Mouse (Mus musculus) activated CD4-positive, CD25-positive, alpha-beta regulatory T cell, adult 4 months (primary cell): ENCODE data around the gene Tbp. TPM values are rescaled to one million over a fixed set of nuclear protein-coding genes. Genes with fewer than 3 reads are reported as not detected.
A peak's percentile ranks its signal among the peaks of the same experiment; 100 is the strongest.
"Not testable (repeated sequence)": the region's sequence is repeated elsewhere in the genome, so short reads cannot be mapped to it uniquely, and the experiment has no call there.

Experiments
- ATAC-seq: one replicate; pipeline ENCODE4 v1.8.0; 2017
- polyA plus RNA-seq, 2 experiments: library from polyadenylated mRNA; unstranded; fragments of 100-300 nt; shearing (Covaris generic); gene quantifications; one replicate each; pipeline ENCODE4 v1.2.1; 2017

Gene Tbp
- polyA plus RNA-seq, 2 experiments from 2014 or later: 43.5 to 57.4 TPM

- ATAC-seq: no peak
Measured at GRCm38 (mm10) chr17:15540309-15540708, 40.6 kb downstream of the Tbp start.

GRCm38 (mm10) chr17:15543868-15544267, 44.2 kb downstream of the Tbp start:
- ATAC-seq: not testable (repeated sequence)

GRCm38 (mm10) chr17:15546440-15546839, 46.8 kb downstream of the Tbp start:
- no peak for ATAC-seq

- no peak for ATAC-seq
Measured at GRCm38 (mm10) chr17:15549713-15550112, 50.0 kb downstream of the Tbp start.

GRCm38 (mm10) chr17:15559946-15560345, 60.3 kb downstream of the Tbp start:
- no peak for ATAC-seq

- peak; percentile 99 for ATAC-seq
Measured at GRCm38 (mm10) chr17:15564014-15564927, 64.6 kb downstream of the Tbp start, which contains the start of gene Prdm9. Gene Prdm9, minus strand, starts transcription at chr17:15564354.

GRCm38 (mm10) chr17:15564928-15565300, 65.2 kb downstream of the Tbp start:
- ATAC-seq: no peak

- ATAC-seq: no peak
Measured at GRCm38 (mm10) chr17:15566908-15567307, 67.2 kb downstream of the Tbp start.

- no peak for ATAC-seq
Measured at GRCm38 (mm10) chr17:15575056-15575455, 75.4 kb downstream of the Tbp start.

GRCm38 (mm10) chr17:15577291-15577694, 77.6 kb downstream of the Tbp start:
- ATAC-seq: no peak

Other genes starting within 250 kb of the Tbp start
- under 1 TPM in 1 of 2 experiments, not detected in 1; 0.63 TPM for gene Dll1, start 123.0 kb upstream of the Tbp start, polyA plus RNA-seq
- 10 to 100 TPM; 26.8 to 32.4 TPM for gene Fam120b, start 103.7 kb upstream of the Tbp start, polyA plus RNA-seq
- 100 to 1,000 TPM; 384 to 432 TPM for gene Psmb1, start 137 bp upstream of the Tbp start, polyA plus RNA-seq
- gene Pdcd2, start 27.4 kb downstream of the Tbp start, polyA plus RNA-seq: 10 to 100 TPM; 17.2 to 34.8 TPM
- gene Prdm9, start 64.5 kb downstream of the Tbp start, polyA plus RNA-seq: 1 to 10 TPM; 4.7 to 6.5 TPM
- 10 to 100 TPM; 16.3 to 17.3 TPM for gene Chd1, start 205.1 kb downstream of the Tbp start, polyA plus RNA-seq